Mouse (Mus musculus) liver, embryonic 14.5 days (tissue): Measurements from ENCODE around the gene Gtf3c5. TPM values are rescaled to one million over a fixed set of nuclear protein-coding genes. Genes with fewer than 3 reads are reported as not detected.

Experiments
- ATAC-seq: fragments of 200-750 bp; cut with Nextera tagmentation; 2 replicates; pipeline ENCODE4 v1.8.0; 2017; ENCODE audit warnings: moderate number of reproducible peaks, mild to moderate bottlenecking, moderate library complexity; ENCODE audit not compliant: insufficient read depth
- DNase-seq, 3 experiments: peaks; one replicate each; pipeline ENCODE4 v3.0.0-alpha.2; 2012 to 2013; ENCODE audit warnings: low read depth in 3 of 3, low spot score in 3 of 3
- H3K27ac ChIP-seq: fragments of 300-500 bp; sonication (generic); 2 replicates; pipeline ENCODE4 v1.5.1; 2014; ENCODE audit warnings: moderate library complexity, mild to moderate bottlenecking, control low read depth, inconsistent platforms
- H3K27me3 ChIP-seq: fragments of 300-500 bp; sonication (generic); 2 replicates; pipeline ENCODE4 v1.6.1; 2014; ENCODE audit warnings: mild to moderate bottlenecking, low read length, moderate library complexity; ENCODE audit not compliant: control insufficient read depth, insufficient read depth
- H3K36me3 ChIP-seq: fragments of 300-500 bp; sonication (generic); replicated peaks from 2 replicates; pipeline ENCODE4 v1.6.1; 2014; ENCODE audit warnings: low read depth; ENCODE audit not compliant: control insufficient read depth, insufficient read depth
- H3K4me1 ChIP-seq, 2 experiments: fragments of 200-500 bp in 1 of 2; fragments of 300-500 bp in 1 of 2; sonication (generic) in 1 of 2; replicated peaks; 2 replicates each; pipeline ENCODE4 v1.6.1; 2012 to 2014; ENCODE audit warnings: antibody characterized with exemption in 1 of 2, inconsistent platforms in 1 of 2, low read length in 1 of 2; ENCODE audit not compliant: control insufficient read depth in 2 of 2, insufficient read depth in 2 of 2
- H3K4me2 ChIP-seq: fragments of 300-500 bp; sonication (generic); 2 replicates; pipeline ENCODE4 v1.6.1; 2014; ENCODE audit warnings: low read depth, mild to moderate bottlenecking, control low read depth, moderate library complexity
- H3K4me3 ChIP-seq, 2 experiments: fragments of 200-500 bp in 1 of 2; fragments of 300-500 bp in 1 of 2; sonication (generic) in 1 of 2; 2 replicates each; pipeline ENCODE4 v1.5.1; 2012 to 2014; ENCODE audit warnings: low read depth in 2 of 2, low read length in 2 of 2, mild to moderate bottlenecking in 2 of 2, control low read depth in 1 of 2, inconsistent platforms in 1 of 2, moderate library complexity in 1 of 2; ENCODE audit not compliant: insufficient read depth in 1 of 2
- H3K9ac ChIP-seq: fragments of 300-500 bp; sonication (generic); replicated peaks from 2 replicates; pipeline ENCODE4 v1.6.1; 2014; ENCODE audit warnings: mild to moderate bottlenecking, control low read depth, moderate library complexity
- H3K9me3 ChIP-seq: fragments of 300-500 bp; sonication (generic); 2 replicates; pipeline ENCODE4 v1.6.1; 2016; ENCODE audit warnings: low read length, mixed read lengths; ENCODE audit not compliant: control insufficient read depth
- CTCF ChIP-seq: IDR thresholded peaks from 2 replicates; pipeline ENCODE4 v1.5.1; 2016; ENCODE audit warnings: antibody characterized with exemption, low read depth, control low read depth
- EP300 ChIP-seq: IDR thresholded peaks from 2 replicates; pipeline ENCODE4 v1.6.1; 2016; ENCODE audit warnings: antibody characterized with exemption, low read depth
- WGBS: fragments of 180-500 bp; shearing (Covaris S2); extraction: QIAGEN DNeasy Blood & Tissue Kit; methylation state at CpG from one replicate; pipeline ENCODE4 v1.1.7; 2014; ENCODE audit not compliant: insufficient replicate concordance; 5-methylcytosine and 5-hydroxymethylcytosine counted together
- polyA plus RNA-seq, 2 experiments: library from polyadenylated mRNA; depleted of rRNA in 1 of 2; stranded (reverse) in 1 of 2; unstranded in 1 of 2; fragments of >200 nt; fragmentation: Nextera tagmentation in 1 of 2; extraction: Ambion mirVana in 1 of 2; gene quantifications; 2 replicates each; pipeline versions ENCODE4 v1.2.1 to v1.2.3; 2012 to 2014

Gtf3c5 gene
- polyA plus RNA-seq, 2 experiments = 7.6 to 11.6 TPM

GRCm38 (mm10) chr2:28609851-28610250 lies 26.3 kb upstream of the Gtf3c5 start:
- H3K4me3 ChIP-seq = no peak overlapping the region
- H3K27me3 ChIP-seq = no peaks in the 10 kb centered on the region
- DNase-seq (no peak), ATAC-seq (no peak)
- no peak overlapping the region for H3K4me2 ChIP-seq
- peak overlapping the region; percentile 52 for H3K27ac ChIP-seq
- no peak for TF ChIP-seq EP300
- TF ChIP-seq CTCF = no peak
- H3K9me3 ChIP-seq = no peaks in the 10 kb centered on the region
- WGBS = 85% methylated on average over 10 of the region's 10 CpGs
- H3K9ac ChIP-seq = no peak overlapping the region
- H3K4me1 ChIP-seq = peaks cover 35 to 50% of the 10 kb centered on the region in 2 experiments
- peaks cover 68% of the 10 kb centered on the region for H3K36me3 ChIP-seq

GRCm38 (mm10) chr2:28607341-28608165 lies 24.0 kb upstream of the Gtf3c5 start:
- H3K36me3 ChIP-seq = peaks cover 45% of the 10 kb centered on the region
- peak overlapping the region; percentile 20 for H3K27ac ChIP-seq
- no peak overlapping the region for H3K4me2 ChIP-seq
- peak; percentile 59 for ATAC-seq
- WGBS = 30% methylated on average over 10 of the region's 10 CpGs
- peak overlapping the region; percentile 34; the same call in 1 of the 2 replicates for H3K9ac ChIP-seq
- H3K4me1 ChIP-seq = peaks cover 45 to 59% of the 10 kb centered on the region in 2 experiments
- no peaks in the 10 kb centered on the region for H3K27me3 ChIP-seq
- TF ChIP-seq CTCF = no peak
- H3K9me3 ChIP-seq = no peaks in the 10 kb centered on the region
- DNase-seq = no peak
- no peak overlapping the region for H3K4me3 ChIP-seq

- no peaks in the 10 kb centered on the region for H3K27me3 ChIP-seq
- H3K27ac ChIP-seq = peak overlapping the region; percentile 20
- TF ChIP-seq CTCF (peak; percentile 69), EP300 (no peak)
- ATAC-seq (no peak), DNase-seq (no peak)
- WGBS = 47% methylated on average over 8 of the region's 8 CpGs
- no peak overlapping the region for H3K4me3 ChIP-seq
- peak overlapping the region; percentile 13; the same call in 1 of the 2 replicates for H3K9ac ChIP-seq
- H3K4me1 ChIP-seq = peaks cover 51 to 63% of the 10 kb centered on the region in 2 experiments
- H3K4me2 ChIP-seq = no peak overlapping the region
- no peaks in the 10 kb centered on the region for H3K9me3 ChIP-seq
- peaks cover 37% of the 10 kb centered on the region for H3K36me3 ChIP-seq
Measured at GRCm38 (mm10) chr2:28606601-28607340, 23.2 kb upstream of the Gtf3c5 start.

GRCm38 (mm10) chr2:28605789-28606541 lies 22.4 kb upstream of the Gtf3c5 start:
- peak overlapping the region; percentile 20 for H3K27ac ChIP-seq
- H3K4me1 ChIP-seq = peaks cover 59 to 69% of the 10 kb centered on the region in 2 experiments
- H3K27me3 ChIP-seq = no peaks in the 10 kb centered on the region
- 50% methylated on average over 14 of the region's 14 CpGs for WGBS
- no peak for TF ChIP-seq EP300
- 0 out of 2 replicates have a peak, but pooled peaks have one; percentile 10 for TF ChIP-seq CTCF
- no peak overlapping the region for H3K4me2 ChIP-seq
- DNase-seq = no peak
- H3K9me3 ChIP-seq = no peaks in the 10 kb centered on the region
- peaks cover 29% of the 10 kb centered on the region for H3K36me3 ChIP-seq
- no peak overlapping the region for H3K9ac ChIP-seq
- no peak for ATAC-seq
- H3K4me3 ChIP-seq = no peak overlapping the region
